Mouse (Mus musculus) olfactory bulb, adult 2 months (tissue): ENCODE data around the gene Tmem56.

ENCODE experiments used
- CTCF ChIP-seq: fragments of 200-500 bp; IDR thresholded peaks from 2 replicates; pipeline ENCODE4 v1.5.1; 2012; ENCODE audit warnings: low read depth, mild to moderate bottlenecking, low read length, moderate library complexity; ENCODE audit not compliant: insufficient read depth
- POLR2A ChIP-seq: fragments of 200-500 bp; IDR thresholded peaks from 2 replicates; pipeline ENCODE4 v1.6.1; 2012; ENCODE audit warnings: mild to moderate bottlenecking, low read depth, low read length, moderate library complexity; ENCODE audit not compliant: insufficient read depth

DNA sequence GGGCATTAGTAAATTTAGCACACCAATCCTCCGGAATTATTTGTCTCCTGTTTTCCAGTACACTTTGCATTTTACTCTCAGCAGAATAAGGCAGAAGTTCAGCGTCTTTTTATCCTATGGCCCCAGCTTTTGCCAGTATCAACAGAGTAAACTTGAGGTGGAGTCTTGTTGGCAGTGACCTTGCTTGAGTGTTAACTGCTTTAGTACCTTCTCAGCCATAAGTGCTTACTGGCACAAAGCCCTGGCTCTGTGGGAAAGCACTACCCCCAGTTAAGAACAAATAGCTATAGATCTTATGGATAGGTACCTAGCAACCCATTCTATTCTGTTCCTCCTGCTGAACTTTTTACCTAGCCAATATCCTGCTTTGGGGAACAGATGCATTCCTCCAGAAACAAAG is 93.7 kb downstream of the Tmem56 start:
- no peak for TF ChIP-seq POLR2A
- no peak for TF ChIP-seq CTCF
